Mouse (Mus musculus): ENCODE data around the gene Rnf135. TPM values are rescaled to one million over a fixed set of nuclear protein-coding genes. Genes with fewer than 3 reads are reported as not detected.

Rnf135 gene
- polyA plus RNA-seq, 1 experiment, result 5.1 TPM

DNA sequence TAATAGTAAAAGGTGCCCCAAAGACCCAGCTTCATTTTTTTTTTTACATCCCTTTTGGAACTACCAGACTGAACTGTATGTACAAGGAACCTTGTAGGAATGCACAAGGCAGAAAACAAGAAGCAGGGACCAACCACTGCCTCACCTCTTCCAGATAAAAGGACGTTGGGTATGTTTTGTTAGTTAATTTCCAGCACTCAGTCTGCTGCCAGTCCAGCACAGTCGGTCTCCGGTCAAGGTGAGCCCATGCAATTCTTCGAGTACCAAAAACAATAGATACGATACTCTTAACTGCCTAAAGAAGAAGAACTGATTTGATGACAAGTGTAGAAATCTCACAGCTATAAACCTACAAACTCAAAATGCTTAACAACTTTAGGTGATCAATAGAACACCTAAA, 45.9 kb upstream of the Rnf135 start:
- H3K79me2 ChIP-seq (ENCODE audit: control insufficient read depth, insufficient read depth), result peaks cover 7% of the 10 kb centered on the region
- H3ac ChIP-seq (ENCODE audit: control insufficient read depth, insufficient read length), result no peak overlapping the region
- H3K36me3 ChIP-seq (ENCODE audit: control insufficient read depth, insufficient read depth), result peaks cover 9% of the 10 kb centered on the region
- H3K4me2 ChIP-seq (ENCODE audit: low read depth), result no peak overlapping the region
- TF ChIP-seq TCF12 (IDR thresholded peaks at IDR 0.05; ENCODE audit: insufficient read depth, poor library complexity, severe bottlenecking) (no peak), MYOG (IDR thresholded peaks at IDR 0.05; ENCODE audit: control insufficient read depth in 1 of 3, insufficient read depth in 1 of 3, insufficient read length in 2 of 3, low read depth in 2 of 3) (no peak), POLR2A (IDR thresholded peaks at IDR 0.05; ENCODE audit: insufficient read length, low read depth) (no peak), REST (IDR thresholded peaks at IDR 0.05; ENCODE audit: insufficient read depth, insufficient read length) (no peak), POLR2AphosphoS2 (IDR thresholded peaks at IDR 0.05; ENCODE audit: insufficient read length, low read depth) (no peak), SRF (IDR thresholded peaks at IDR 0.05; ENCODE audit: control insufficient read depth, insufficient read length, low read depth) (no peak), MAX (IDR thresholded peaks at IDR 0.05; ENCODE audit: low read depth) (no peak), TCF3 (IDR thresholded peaks at IDR 0.05; ENCODE audit: insufficient read length, low read depth) (no peak)
- no peaks in the 10 kb centered on the region for H3K27me3 ChIP-seq (ENCODE audit: control insufficient read depth, insufficient read depth, insufficient read length)
- H3K4me3 ChIP-seq, result no peak overlapping the region

DNA sequence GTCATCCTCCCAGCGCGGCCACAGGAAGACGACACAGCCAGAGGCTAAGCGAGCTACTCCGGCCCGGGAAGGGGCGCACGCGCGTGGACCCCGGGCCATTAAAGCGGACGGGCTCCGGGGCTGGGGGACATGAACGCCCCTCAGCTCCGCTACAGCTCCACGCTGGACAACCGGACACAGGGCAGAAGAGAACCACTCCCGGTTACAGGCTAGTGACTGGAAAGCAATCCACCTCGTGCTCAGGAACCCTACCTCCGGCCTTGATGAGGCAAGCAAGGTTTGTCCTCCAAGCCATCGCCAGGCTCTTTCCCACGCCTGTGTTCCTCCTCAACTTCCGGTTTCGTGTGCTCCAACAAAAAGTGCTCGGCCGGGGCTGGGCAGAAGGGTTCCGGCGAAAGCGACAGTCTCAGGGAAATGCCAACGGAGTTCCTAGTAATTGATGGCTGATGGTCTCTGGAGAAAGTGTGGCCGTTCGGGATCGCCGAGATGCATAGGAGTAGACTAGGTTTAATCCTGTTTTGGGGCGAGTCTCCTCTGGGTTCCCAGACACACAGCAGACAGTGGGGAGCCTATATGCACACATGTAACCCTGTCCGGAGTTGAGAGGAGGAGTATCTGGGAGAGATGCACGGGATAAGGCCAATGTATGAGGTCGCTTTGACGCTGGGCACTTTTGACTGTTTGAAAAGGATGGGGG, 41.7 kb upstream of the Rnf135 start, which contains the start of gene Tefm:
Gene Tefm, minus strand, starts transcription at position 351 of the 697 bp plus-strand sequence.
- TF ChIP-seq MAX (IDR thresholded peaks at IDR 0.05; ENCODE audit: low read depth), result peak; percentile 64
- TF ChIP-seq TCF3 (IDR thresholded peaks at IDR 0.05; ENCODE audit: insufficient read length, low read depth), result no peak
- no peak for TF ChIP-seq SRF (IDR thresholded peaks at IDR 0.05; ENCODE audit: control insufficient read depth, insufficient read length, low read depth)
- TF ChIP-seq USF1 (IDR thresholded peaks at IDR 0.05; ENCODE audit: low read depth), result no peak
- peak; percentile 3 for TF ChIP-seq REST (IDR thresholded peaks at IDR 0.05; ENCODE audit: insufficient read depth, insufficient read length)
- peak; percentile 89 for TF ChIP-seq POLR2AphosphoS2 (IDR thresholded peaks at IDR 0.05; ENCODE audit: insufficient read length, low read depth)
- TF ChIP-seq E2F4 (IDR thresholded peaks at IDR 0.05; ENCODE audit: insufficient read depth), result no peak
- TF ChIP-seq POLR2A (IDR thresholded peaks at IDR 0.05; ENCODE audit: insufficient read length, low read depth), result peak; percentile 89
- TF ChIP-seq CEBPB (IDR thresholded peaks at IDR 0.05; ENCODE audit: insufficient read depth, poor library complexity, severe bottlenecking), result 0 out of 2 replicates have a peak, but pooled peaks have one; percentile 7
- H3K79me2 ChIP-seq (ENCODE audit: control insufficient read depth, insufficient read depth), result peaks cover 7% of the 10 kb centered on the region
- H3K27me3 ChIP-seq (ENCODE audit: control insufficient read depth, insufficient read depth, insufficient read length), result no peaks in the 10 kb centered on the region
- peak within 1 kb of the TSS; percentile 21 for H3ac ChIP-seq (ENCODE audit: control insufficient read depth, insufficient read length)
- peak within 1 kb of the TSS; percentile 77 for H3K4me3 ChIP-seq
- H3K36me3 ChIP-seq (ENCODE audit: control insufficient read depth, insufficient read depth), result peaks cover under 1% of the 10 kb centered on the region
- peak within 1 kb of the TSS; percentile 93 for H3K4me2 ChIP-seq (ENCODE audit: low read depth)

GRCm38 (mm10) chr11:80142872-80143271, 40.8 kb upstream of the Rnf135 start:
- peak overlapping the region; percentile 21 for H3ac ChIP-seq (ENCODE audit: control insufficient read depth, insufficient read length)
- TF ChIP-seq TCF12 (IDR thresholded peaks at IDR 0.05; ENCODE audit: insufficient read depth, poor library complexity, severe bottlenecking), result no peak
- TF ChIP-seq SRF (IDR thresholded peaks at IDR 0.05; ENCODE audit: control insufficient read depth, insufficient read length, low read depth), result no peak
- TF ChIP-seq MYOG (IDR thresholded peaks at IDR 0.05; ENCODE audit: control insufficient read depth in 1 of 3, insufficient read depth in 1 of 3, insufficient read length in 2 of 3, low read depth in 2 of 3), result no peak
- TF ChIP-seq POLR2AphosphoS2 (IDR thresholded peaks at IDR 0.05; ENCODE audit: insufficient read length, low read depth), result no peak
- no peak for TF ChIP-seq MAX (IDR thresholded peaks at IDR 0.05; ENCODE audit: low read depth)
- TF ChIP-seq USF1 (IDR thresholded peaks at IDR 0.05; ENCODE audit: low read depth), result no peak
- no peak for TF ChIP-seq CEBPB (IDR thresholded peaks at IDR 0.05; ENCODE audit: insufficient read depth, poor library complexity, severe bottlenecking)
- no peak for TF ChIP-seq REST (IDR thresholded peaks at IDR 0.05; ENCODE audit: insufficient read depth, insufficient read length)
- no peak for TF ChIP-seq E2F4 (IDR thresholded peaks at IDR 0.05; ENCODE audit: insufficient read depth)
- no peak for TF ChIP-seq TCF3 (IDR thresholded peaks at IDR 0.05; ENCODE audit: insufficient read length, low read depth)
- no peaks in the 10 kb centered on the region for H3K36me3 ChIP-seq (ENCODE audit: control insufficient read depth, insufficient read depth)
- no peaks in the 10 kb centered on the region for H3K27me3 ChIP-seq (ENCODE audit: control insufficient read depth, insufficient read depth, insufficient read length)
- H3K79me2 ChIP-seq (ENCODE audit: control insufficient read depth, insufficient read depth), result peaks cover 7% of the 10 kb centered on the region
- peak overlapping the region; percentile 77 for H3K4me3 ChIP-seq
- peak overlapping the region; percentile 70 for H3K4me2 ChIP-seq (ENCODE audit: low read depth)

DNA sequence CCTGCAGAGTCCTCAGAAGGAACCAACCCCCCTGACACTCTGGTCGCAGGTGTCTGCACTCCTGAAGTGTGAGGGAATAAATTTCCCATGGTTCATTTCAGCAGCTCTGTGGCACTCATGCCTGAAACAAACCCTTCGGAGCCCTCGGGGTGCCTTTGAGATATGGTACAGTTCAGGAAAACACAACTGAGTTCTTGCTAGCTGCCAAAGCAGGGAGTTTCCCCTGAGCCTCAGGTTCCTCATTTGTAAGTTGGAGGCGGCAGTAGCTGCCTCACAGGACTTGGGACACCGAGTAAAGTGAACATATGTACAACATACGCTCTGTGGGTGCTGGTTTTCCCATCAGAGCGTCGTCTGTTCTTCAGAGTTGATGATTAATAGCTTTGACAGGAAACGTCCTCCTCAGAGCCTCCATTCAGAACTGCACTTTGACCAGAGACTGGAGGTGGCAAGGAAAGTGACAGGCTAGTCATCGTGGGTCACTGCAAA, 37.8 kb upstream of the Rnf135 start:
- Histone ChIP-seq H3K4me3 (no peak overlapping the region), H3K79me2 (ENCODE audit: control insufficient read depth, insufficient read depth) (peaks cover 7% of the 10 kb centered on the region), H3ac (ENCODE audit: control insufficient read depth, insufficient read length) (no peak overlapping the region), H3K27me3 (ENCODE audit: control insufficient read depth, insufficient read depth, insufficient read length) (no peaks in the 10 kb centered on the region), H3K4me2 (ENCODE audit: low read depth) (no peak overlapping the region), H3K36me3 (ENCODE audit: control insufficient read depth, insufficient read depth) (no peaks in the 10 kb centered on the region)
- TF ChIP-seq REST (IDR thresholded peaks at IDR 0.05; ENCODE audit: insufficient read depth, insufficient read length) (no peak), MYOD1 (IDR thresholded peaks at IDR 0.05; ENCODE audit: control insufficient read depth in 1 of 3, insufficient read length in 2 of 3, low read depth in 2 of 3) (no peak), TCF3 (IDR thresholded peaks at IDR 0.05; ENCODE audit: insufficient read length, low read depth) (no peak), USF1 (IDR thresholded peaks at IDR 0.05; ENCODE audit: low read depth) (no peak), POLR2AphosphoS2 (IDR thresholded peaks at IDR 0.05; ENCODE audit: insufficient read length, low read depth) (no peak), MYOG (IDR thresholded peaks at IDR 0.05; ENCODE audit: control insufficient read depth in 1 of 3, insufficient read depth in 1 of 3, insufficient read length in 2 of 3, low read depth in 2 of 3) (no peak), POLR2A (IDR thresholded peaks at IDR 0.05; ENCODE audit: insufficient read length, low read depth) (no peak), MAX (IDR thresholded peaks at IDR 0.05; ENCODE audit: low read depth) (no peak), CEBPB (IDR thresholded peaks at IDR 0.05; ENCODE audit: insufficient read depth, poor library complexity, severe bottlenecking) (no peak)
